Mouse (Mus musculus) cerebellum, adult 2 months (tissue): ENCODE data around the gene Amotl1. TPM values are rescaled to one million over a fixed set of nuclear protein-coding genes. Genes with fewer than 3 reads are reported as not detected.
"Not testable (repeated sequence)": the region's sequence is repeated elsewhere in the genome, so short reads cannot be mapped to it uniquely, and the experiment has no call there.

Experiments
- DNase-seq, 2 experiments: peaks; one replicate each; pipeline ENCODE4 v3.0.0; 2021
- H3K27ac ChIP-seq: fragments of 200-500 bp; 2 replicates; pipeline ENCODE4 v1.5.1; 2012; ENCODE audit warnings: low read length, control low read depth, inconsistent platforms; ENCODE audit not compliant: insufficient read depth
- H3K27me3 ChIP-seq: fragments of 200-500 bp; 2 replicates; pipeline ENCODE4 v1.6.1; 2012; ENCODE audit warnings: inconsistent platforms, mild to moderate bottlenecking, low read length, moderate library complexity; ENCODE audit not compliant: control insufficient read depth, insufficient read depth
- H3K4me1 ChIP-seq: fragments of 200-500 bp; 2 replicates; pipeline ENCODE4 v1.6.1; 2011; ENCODE audit warnings: low read length; ENCODE audit not compliant: control insufficient read depth, insufficient read depth
- H3K4me3 ChIP-seq: fragments of 200-500 bp; replicated peaks from 2 replicates; pipeline ENCODE3; 2011; ENCODE audit warnings: mild to moderate bottlenecking, low read depth, low read length, control low read depth; ENCODE audit not compliant: insufficient read depth
- CTCF ChIP-seq: fragments of 200-500 bp; IDR thresholded peaks from 2 replicates; pipeline ENCODE4 v1.5.1; 2011; ENCODE audit warnings: low read depth, mild to moderate bottlenecking, control low read depth, low read length, moderate library complexity, borderline replicate concordance; ENCODE audit not compliant: insufficient read depth
- POLR2A ChIP-seq: fragments of 200-500 bp; IDR thresholded peaks from 2 replicates; pipeline ENCODE4 v1.6.1; 2011; ENCODE audit warnings: low read length, control low read depth, borderline replicate concordance; ENCODE audit not compliant: insufficient read depth
- WGBS: fragments of 180-500 bp; shearing (Covaris S2); methylation state at CpG from one replicate; pipeline ENCODE4 v1.1.7; 2018; 5-methylcytosine and 5-hydroxymethylcytosine counted together
- polyA plus RNA-seq: library from polyadenylated mRNA; depleted of rRNA; stranded (reverse); fragments of >200 nt; gene quantifications from 2 replicates; pipeline ENCODE4 v1.2.3, GENCODE M21; 2012

Gene Amotl1
- polyA plus RNA-seq, 1 experiment, result 10.3 TPM

DNA sequence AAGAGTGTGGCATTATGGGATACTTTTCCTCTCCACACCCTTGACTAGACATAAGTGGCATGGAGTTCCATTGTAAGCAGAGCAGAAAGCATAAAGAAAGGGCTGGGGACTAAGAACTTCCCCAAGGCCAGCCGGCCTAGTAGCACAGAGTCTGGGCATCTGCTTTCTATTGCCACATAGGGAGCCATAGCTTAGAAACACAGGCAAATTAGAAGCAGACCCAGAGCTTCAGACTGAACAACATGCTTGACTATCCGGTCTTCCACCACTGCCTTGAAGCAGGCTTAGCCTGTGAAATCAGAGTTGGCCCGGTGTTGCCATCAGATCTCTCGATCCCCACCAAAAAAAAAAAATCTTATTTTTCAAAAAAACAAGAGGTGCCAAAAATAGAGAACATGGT is 28.3 kb upstream of the Amotl1 start:
- DNase-seq, result no peak
- peaks cover 5% of the 10 kb centered on the region for H3K4me1 ChIP-seq
- H3K27ac ChIP-seq, result no peak overlapping the region
- 90% methylated on average over 4 of the region's 4 CpGs for WGBS
- TF ChIP-seq POLR2A, result no peak
- TF ChIP-seq CTCF, result no peak
- H3K27me3 ChIP-seq, result no peaks in the 10 kb centered on the region
- no peak overlapping the region for H3K4me3 ChIP-seq

- not testable (repeated sequence) for H3K4me1 ChIP-seq, H3K4me3 ChIP-seq, H3K27ac ChIP-seq, DNase-seq, H3K27me3 ChIP-seq
- 36% methylated on average over 5 of the region's 5 CpGs for WGBS
Observed at GRCm38 (mm10) chr9:14671965-14672364, 27.1 kb upstream of the Amotl1 start.

GRCm38 (mm10) chr9:14668382-14668781 is 23.5 kb upstream of the Amotl1 start:
- peak; percentile 27 to 53 for DNase-seq
- Histone ChIP-seq H3K27me3 (no peaks in the 10 kb centered on the region), H3K4me1 (peaks cover 8% of the 10 kb centered on the region), H3K4me3 (no peak overlapping the region), H3K27ac (no peak overlapping the region)
- no peak for TF ChIP-seq POLR2A
- no peak for TF ChIP-seq CTCF
- 33% methylated on average over 3 of the region's 3 CpGs for WGBS

DNA sequence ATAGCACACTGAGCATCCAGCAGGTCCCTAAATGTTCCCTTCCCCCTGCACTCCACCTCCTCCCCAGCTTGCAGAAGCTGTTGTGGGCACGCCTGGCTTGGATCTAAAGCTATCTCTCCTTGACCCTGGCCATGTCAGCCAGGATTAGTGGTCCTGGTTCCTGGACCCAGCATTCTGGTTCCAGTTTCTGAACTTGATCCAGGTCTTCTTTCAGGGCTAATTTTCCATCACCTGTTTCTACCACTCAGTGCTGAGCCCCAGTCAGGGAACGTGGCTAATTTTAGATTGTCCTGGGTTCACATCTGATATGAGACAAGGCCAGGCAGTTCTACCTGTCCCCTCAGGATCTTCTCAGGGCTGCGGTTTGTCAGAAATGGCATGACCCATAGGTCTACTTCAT is 21.2 kb upstream of the Amotl1 start:
- TF ChIP-seq POLR2A (no peak), CTCF (no peak)
- no peak overlapping the region for H3K27ac ChIP-seq
- WGBS, result 73% methylated on average over 3 of the region's 3 CpGs

DNA sequence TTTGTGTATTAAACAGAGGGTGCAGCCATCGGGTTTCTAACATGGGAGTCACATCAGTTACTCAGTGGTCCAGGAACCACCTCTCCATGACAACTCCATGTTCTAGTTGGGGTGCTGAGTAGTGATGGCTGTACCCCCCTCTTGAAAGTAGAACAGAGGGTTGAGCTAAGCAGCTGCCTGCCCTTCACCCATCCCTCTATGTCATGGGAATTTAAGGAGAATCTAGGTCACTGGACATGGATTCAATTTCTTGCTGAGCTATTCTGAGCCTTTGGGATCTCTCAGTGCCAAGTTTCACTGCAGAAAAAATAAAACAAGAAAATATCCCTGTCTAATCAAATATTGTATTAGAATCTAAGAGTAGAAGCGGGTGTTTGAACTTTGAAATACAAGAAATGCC is 18.7 kb upstream of the Amotl1 start:
- peak; percentile 15 to 29 for DNase-seq
- H3K4me3 ChIP-seq, result no peak overlapping the region
- 84% methylated on average over 2 of the region's 2 CpGs for WGBS
- no peak overlapping the region for H3K27ac ChIP-seq
- peaks cover 10% of the 10 kb centered on the region for H3K4me1 ChIP-seq
- no peaks in the 10 kb centered on the region for H3K27me3 ChIP-seq
- no peak for TF ChIP-seq POLR2A

More for the DNA sequence above, 21.2 kb upstream of the Amotl1 start:
- no peak overlapping the region for H3K4me3 ChIP-seq
- H3K27me3 ChIP-seq, result no peaks in the 10 kb centered on the region
- H3K4me1 ChIP-seq, result peaks cover 10% of the 10 kb centered on the region
- no peak for DNase-seq

DNA sequence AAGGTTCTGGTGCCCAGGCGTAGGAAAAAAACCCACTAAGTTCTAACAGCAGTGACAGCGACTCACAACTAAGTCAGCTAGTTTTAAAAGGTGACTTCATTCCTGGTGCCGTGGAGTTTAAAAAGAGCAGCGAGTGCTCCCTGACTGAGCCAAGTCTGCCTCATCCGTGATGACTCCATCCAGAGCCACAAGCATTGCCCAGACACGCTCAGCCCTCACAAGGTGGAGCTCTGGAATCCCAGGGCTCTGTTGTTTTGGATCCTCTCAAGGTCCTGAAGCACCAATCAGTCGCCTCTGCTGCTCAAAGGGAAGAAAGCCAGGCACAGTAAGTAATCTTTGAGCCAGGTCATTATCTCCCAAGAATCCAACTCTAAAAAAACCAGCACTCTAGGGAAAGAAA is 18.0 kb upstream of the Amotl1 start:
- Histone ChIP-seq H3K27me3 (no peaks in the 10 kb centered on the region), H3K27ac (no peak overlapping the region), H3K4me3 (no peak overlapping the region), H3K4me1 (peaks cover 6% of the 10 kb centered on the region)
- no peak for DNase-seq
- WGBS, result 55% methylated on average over 7 of the region's 7 CpGs
- no peak for TF ChIP-seq POLR2A
- TF ChIP-seq CTCF, result no peak

GRCm38 (mm10) chr9:14662138-14662537 is 17.3 kb upstream of the Amotl1 start:
- H3K4me3 ChIP-seq, result no peak overlapping the region
- no peak for DNase-seq
- WGBS, result 88% methylated on average over 9 of the region's 9 CpGs
- TF ChIP-seq POLR2A, result no peak
- no peak for TF ChIP-seq CTCF
- H3K4me1 ChIP-seq, result peaks cover 6% of the 10 kb centered on the region
- no peaks in the 10 kb centered on the region for H3K27me3 ChIP-seq
- no peak overlapping the region for H3K27ac ChIP-seq

- WGBS, result 49% methylated on average over 2 of the region's 2 CpGs
- TF ChIP-seq CTCF (no peak), POLR2A (no peak)
- no peak for DNase-seq
- Histone ChIP-seq H3K27ac (no peak overlapping the region), H3K4me3 (no peak overlapping the region), H3K27me3 (no peaks in the 10 kb centered on the region), H3K4me1 (peaks cover 2% of the 10 kb centered on the region)
Observed at GRCm38 (mm10) chr9:14657926-14658325, 13.1 kb upstream of the Amotl1 start.

DNA sequence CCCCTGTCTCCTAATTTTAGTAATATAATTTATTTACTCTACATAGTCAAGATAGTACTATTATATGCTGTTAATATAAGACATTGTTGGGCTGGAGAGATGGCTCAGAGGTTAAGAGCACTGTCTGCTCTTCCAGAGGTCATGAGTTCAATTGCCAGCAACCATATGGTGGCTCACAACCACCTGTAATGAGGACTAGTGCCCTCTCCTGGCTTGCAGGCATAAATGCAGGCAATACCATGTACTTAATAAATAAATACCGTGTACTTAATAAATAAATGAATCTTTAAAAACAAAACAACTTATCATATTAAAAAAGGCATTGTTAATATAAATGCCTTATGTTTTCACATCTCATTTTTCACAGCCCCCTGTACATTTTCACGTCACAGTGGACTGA is 9.2 kb upstream of the Amotl1 start:
- DNase-seq, result no peak
- Histone ChIP-seq H3K27me3 (no peaks in the 10 kb centered on the region), H3K4me1 (no peaks in the 10 kb centered on the region), H3K27ac (no peak overlapping the region), H3K4me3 (no peak overlapping the region)
- 88% methylated on average over 2 of the region's 2 CpGs for WGBS
- TF ChIP-seq POLR2A (no peak), CTCF (no peak)
